Mouse (Mus musculus) ES-Bruce4 (cell line): Measurements from ENCODE around the gene Abl2. TPM values are rescaled to one million over a fixed set of nuclear protein-coding genes. Genes with fewer than 3 reads are reported as not detected.

Experiments used
- H3K27ac ChIP-seq: 2 replicates; pipeline ENCODE4 v1.5.1; 2012; ENCODE audit warnings: low read length, inconsistent platforms; ENCODE audit not compliant: insufficient read depth
- H3K27me3 ChIP-seq: 2 replicates; pipeline ENCODE4 v1.6.1; 2012; ENCODE audit warnings: mild to moderate bottlenecking, low read length, inconsistent platforms; ENCODE audit not compliant: control insufficient read depth, poor library complexity, insufficient read depth, severe bottlenecking
- H3K36me3 ChIP-seq: 2 replicates; pipeline ENCODE4 v1.6.1; 2012; ENCODE audit warnings: inconsistent platforms, mild to moderate bottlenecking, low read length, moderate library complexity; ENCODE audit not compliant: control insufficient read depth, poor library complexity, insufficient read depth, severe bottlenecking
- H3K4me1 ChIP-seq: one replicate; pipeline ENCODE4 v1.8.1; 2011; ENCODE audit warnings: low read length; ENCODE audit not compliant: control insufficient read depth, insufficient read depth
- H3K4me3 ChIP-seq: 2 replicates; pipeline ENCODE4 v1.5.1; 2011; ENCODE audit warnings: low read depth, mild to moderate bottlenecking, low read length
- H3K9ac ChIP-seq: 2 replicates; pipeline ENCODE4 v1.6.1; 2012; ENCODE audit warnings: low read depth, mild to moderate bottlenecking, inconsistent platforms; ENCODE audit not compliant: poor library complexity, severe bottlenecking
- H3K9me3 ChIP-seq: replicated peaks from 2 replicates; pipeline ENCODE4 v1.6.1; 2012; ENCODE audit warnings: mild to moderate bottlenecking, low read length, inconsistent platforms; ENCODE audit not compliant: control insufficient read depth, poor library complexity, insufficient read depth, severe bottlenecking
- CTCF ChIP-seq: IDR thresholded peaks from one replicate; pipeline ENCODE4 v1.8.1; 2011; ENCODE audit warnings: low read depth, low read length
- EP300 ChIP-seq: IDR thresholded peaks from 2 replicates; pipeline ENCODE4 v1.6.1; 2011; ENCODE audit warnings: low read depth, low read length; ENCODE audit not compliant: insufficient read depth
- POLR2A ChIP-seq: IDR thresholded peaks from one replicate; pipeline ENCODE4 v1.8.1; 2011; ENCODE audit warnings: low read length; ENCODE audit not compliant: insufficient read depth
- polyA plus RNA-seq: library from polyadenylated mRNA; stranded (reverse); fragments of >200 nt; gene quantifications from 2 replicates; pipeline ENCODE4 v1.2.4, GENCODE M21; 2011; ENCODE audit warnings: low read depth; ENCODE audit not compliant: missing spikeins, insufficient read depth, insufficient read length

The Abl2 gene
- polyA plus RNA-seq, 1 experiment, result 49.7 TPM

GRCm38 (mm10) chr1:156569615-156570014 is 11.0 kb downstream of the Abl2 start:
- Histone ChIP-seq H3K9ac (no peak overlapping the region), H3K4me3 (no peak overlapping the region), H3K27me3 (no peaks in the 10 kb centered on the region), H3K9me3 (no peaks in the 10 kb centered on the region; the same call in 1 of the 2 replicates), H3K36me3 (peaks cover 3% of the 10 kb centered on the region; the same call in 1 of the 2 replicates), H3K4me1 (peaks cover 4% of the 10 kb centered on the region), H3K27ac (no peak overlapping the region)
- no peak for TF ChIP-seq POLR2A
- TF ChIP-seq EP300, result no peak
- TF ChIP-seq CTCF, result no peak

- H3K36me3 ChIP-seq, result no peaks in the 10 kb centered on the region; the same call in 1 of the 2 replicates
- H3K4me1 ChIP-seq, result peaks cover 2% of the 10 kb centered on the region
- H3K9me3 ChIP-seq, result no peaks in the 10 kb centered on the region
- H3K9ac ChIP-seq, result no peak overlapping the region
- no peaks in the 10 kb centered on the region for H3K27me3 ChIP-seq
- TF ChIP-seq POLR2A (no peak), CTCF (no peak), EP300 (no peak)
- H3K4me3 ChIP-seq, result no peak overlapping the region
- no peak overlapping the region for H3K27ac ChIP-seq
Measured at GRCm38 (mm10) chr1:156572952-156573351, 14.4 kb downstream of the Abl2 start.

GRCm38 (mm10) chr1:156581149-156581548 is 22.6 kb downstream of the Abl2 start:
- no peak overlapping the region for H3K4me3 ChIP-seq
- H3K27ac ChIP-seq, result 0 out of 2 replicates have a peak overlapping the region, but pooled peaks have one; percentile 11

GRCm38 (mm10) chr1:156584175-156584574 is 25.6 kb downstream of the Abl2 start:
- H3K9me3 ChIP-seq, result no peaks in the 10 kb centered on the region
- no peaks in the 10 kb centered on the region for H3K4me1 ChIP-seq
- TF ChIP-seq EP300 (no peak), CTCF (no peak), POLR2A (no peak)
- no peak overlapping the region for H3K9ac ChIP-seq
- H3K4me3 ChIP-seq, result no peak overlapping the region
- H3K27me3 ChIP-seq, result no peaks in the 10 kb centered on the region
- H3K27ac ChIP-seq, result no peak overlapping the region
- H3K36me3 ChIP-seq, result no peaks in the 10 kb centered on the region

More at GRCm38 (mm10) chr1:156581149-156581548, 22.6 kb downstream of the Abl2 start:
- no peak overlapping the region for H3K9ac ChIP-seq
- no peaks in the 10 kb centered on the region for H3K4me1 ChIP-seq
- H3K36me3 ChIP-seq, result no peaks in the 10 kb centered on the region
- H3K27me3 ChIP-seq, result no peaks in the 10 kb centered on the region
- H3K9me3 ChIP-seq, result no peaks in the 10 kb centered on the region
- TF ChIP-seq POLR2A (no peak), CTCF (no peak)

GRCm38 (mm10) chr1:156585512-156585911 is 26.9 kb downstream of the Abl2 start:
- no peaks in the 10 kb centered on the region for H3K36me3 ChIP-seq
- TF ChIP-seq POLR2A, result no peak
- TF ChIP-seq CTCF, result no peak
- no peak for TF ChIP-seq EP300
- H3K4me3 ChIP-seq, result no peak overlapping the region
- no peak overlapping the region for H3K27ac ChIP-seq
- H3K9ac ChIP-seq, result no peak overlapping the region
- peaks cover 2% of the 10 kb centered on the region for H3K4me1 ChIP-seq
- no peaks in the 10 kb centered on the region for H3K9me3 ChIP-seq
- H3K27me3 ChIP-seq, result no peaks in the 10 kb centered on the region

- Histone ChIP-seq H3K27me3 (no peaks in the 10 kb centered on the region), H3K4me1 (peaks cover 2% of the 10 kb centered on the region), H3K9ac (no peak overlapping the region), H3K9me3 (no peaks in the 10 kb centered on the region), H3K4me3 (no peak overlapping the region), H3K36me3 (no peaks in the 10 kb centered on the region), H3K27ac (no peak overlapping the region)
- TF ChIP-seq CTCF (no peak), EP300 (no peak), POLR2A (no peak)
Measured at GRCm38 (mm10) chr1:156589811-156590305, 31.3 kb downstream of the Abl2 start.

GRCm38 (mm10) chr1:156590357-156590756 is 31.8 kb downstream of the Abl2 start:
- Histone ChIP-seq H3K9ac (no peak overlapping the region), H3K9me3 (no peaks in the 10 kb centered on the region), H3K4me1 (peaks cover 2% of the 10 kb centered on the region), H3K4me3 (no peak overlapping the region), H3K27ac (no peak overlapping the region), H3K27me3 (no peaks in the 10 kb centered on the region), H3K36me3 (no peaks in the 10 kb centered on the region)
- TF ChIP-seq POLR2A (no peak), EP300 (no peak), CTCF (no peak)
